Mouse (Mus musculus) kidney, adult 2 months (tissue): ENCODE data around the gene Rbfox1.

Source experiments
- CTCF ChIP-seq: fragments of 200-500 bp; conservative IDR thresholded peaks from 2 replicates; pipeline ENCODE4 v1.5.1; 2011; ENCODE audit warnings: low read depth, mild to moderate bottlenecking, control low read depth, low read length, moderate library complexity, mixed read lengths; ENCODE audit not compliant: insufficient read depth, insufficient read length
- POLR2A ChIP-seq: fragments of 200-500 bp; IDR thresholded peaks from one replicate; pipeline ENCODE4 v1.6.1; 2011; ENCODE audit warnings: low read depth, low read length, control low read depth

DNA sequence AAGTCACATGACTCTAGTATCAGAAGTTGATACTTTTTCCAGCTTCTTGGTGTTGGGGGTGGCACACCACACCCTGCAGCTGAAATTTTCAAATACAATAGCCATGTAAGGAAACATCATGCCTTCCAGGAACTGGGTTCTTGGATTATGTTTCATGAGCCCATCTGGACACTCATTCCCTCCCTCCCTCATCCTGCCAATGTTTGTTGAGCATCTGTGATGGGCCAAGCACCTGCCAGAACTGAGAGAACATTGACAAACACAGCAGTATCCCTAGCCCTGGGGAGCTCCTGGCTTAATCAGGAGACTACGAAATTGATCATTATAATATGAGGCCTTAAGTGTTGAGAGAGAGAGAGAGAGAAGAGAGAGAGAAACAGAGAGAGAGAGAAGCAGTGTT, 18.2 kb upstream of the Rbfox1 start:
- TF ChIP-seq CTCF = no peak
- TF ChIP-seq POLR2A = no peak
